Mouse (Mus musculus) lung, postnatal 0 days (tissue): ENCODE measurements around the gene Cdc34b. TPM values are rescaled to one million over a fixed set of nuclear protein-coding genes. Genes with fewer than 3 reads are reported as not detected.

Experiments used
- ATAC-seq: fragments of 200-750 bp; cut with Nextera tagmentation; 2 replicates; pipeline ENCODE4 v1.8.0; 2017; ENCODE audit warnings: moderate library complexity
- DNase-seq: peaks from one replicate; pipeline ENCODE4 v3.0.0-alpha.2; 2016; ENCODE audit warnings: low spot score
- H3K27ac ChIP-seq: fragments of 300-500 bp; sonication (generic); 2 replicates; pipeline ENCODE4 v1.5.1; 2014; ENCODE audit warnings: antibody characterized with exemption, mild to moderate bottlenecking, low read length, mixed read lengths
- H3K27me3 ChIP-seq: fragments of 300-500 bp; sonication (generic); replicated peaks from 2 replicates; pipeline ENCODE4 v1.6.1; 2014; ENCODE audit warnings: low read length, mixed read lengths; ENCODE audit not compliant: insufficient read depth
- H3K36me3 ChIP-seq: fragments of 300-500 bp; sonication (generic); 2 replicates; pipeline ENCODE4 v1.6.1; 2014; ENCODE audit warnings: low read length, mixed read lengths; ENCODE audit not compliant: insufficient read depth
- H3K4me1 ChIP-seq: fragments of 300-500 bp; sonication (generic); 2 replicates; pipeline ENCODE4 v1.6.1; 2014; ENCODE audit warnings: antibody characterized with exemption, low read depth, low read length, mixed read lengths; ENCODE audit not compliant: insufficient read depth
- H3K4me2 ChIP-seq: fragments of 300-500 bp; sonication (generic); replicated peaks from 2 replicates; pipeline ENCODE4 v1.6.1; 2014; ENCODE audit warnings: low read depth, mild to moderate bottlenecking, low read length, moderate library complexity, mixed read lengths
- H3K4me3 ChIP-seq: fragments of 300-500 bp; sonication (generic); 2 replicates; pipeline ENCODE4 v1.5.1; 2014; ENCODE audit warnings: low read depth, low read length
- H3K9ac ChIP-seq: fragments of 300-500 bp; sonication (generic); replicated peaks from 2 replicates; pipeline ENCODE4 v1.6.1; 2014; ENCODE audit warnings: low read depth, mild to moderate bottlenecking
- H3K9me3 ChIP-seq: fragments of 300-500 bp; sonication (generic); 2 replicates; pipeline ENCODE4 v1.6.1; 2016; ENCODE audit warnings: low read length, mixed read lengths
- CTCF ChIP-seq: IDR thresholded peaks from 2 replicates; pipeline ENCODE4 v1.5.1; 2016; ENCODE audit warnings: antibody characterized with exemption, mild to moderate bottlenecking
- EP300 ChIP-seq: IDR thresholded peaks from 2 replicates; pipeline ENCODE4 v1.6.1; 2016; ENCODE audit warnings: antibody characterized with exemption, mild to moderate bottlenecking, control low read depth
- WGBS: fragments of 180-500 bp; shearing (Covaris S2); extraction: QIAGEN DNeasy Blood & Tissue Kit; methylation state at CpG from one replicate; pipeline ENCODE4 v1.1.7; 2014; 5-methylcytosine and 5-hydroxymethylcytosine counted together
- polyA plus RNA-seq: library from polyadenylated mRNA; unstranded; fragments of >200 nt; fragmentation: Nextera tagmentation; extraction: Ambion mirVana; gene quantifications from 2 replicates; pipeline ENCODE4 v1.2.1, GENCODE M21; 2015

The Cdc34b gene
- polyA plus RNA-seq, 1 experiment from 2014 or later, result 0.17 TPM

DNA sequence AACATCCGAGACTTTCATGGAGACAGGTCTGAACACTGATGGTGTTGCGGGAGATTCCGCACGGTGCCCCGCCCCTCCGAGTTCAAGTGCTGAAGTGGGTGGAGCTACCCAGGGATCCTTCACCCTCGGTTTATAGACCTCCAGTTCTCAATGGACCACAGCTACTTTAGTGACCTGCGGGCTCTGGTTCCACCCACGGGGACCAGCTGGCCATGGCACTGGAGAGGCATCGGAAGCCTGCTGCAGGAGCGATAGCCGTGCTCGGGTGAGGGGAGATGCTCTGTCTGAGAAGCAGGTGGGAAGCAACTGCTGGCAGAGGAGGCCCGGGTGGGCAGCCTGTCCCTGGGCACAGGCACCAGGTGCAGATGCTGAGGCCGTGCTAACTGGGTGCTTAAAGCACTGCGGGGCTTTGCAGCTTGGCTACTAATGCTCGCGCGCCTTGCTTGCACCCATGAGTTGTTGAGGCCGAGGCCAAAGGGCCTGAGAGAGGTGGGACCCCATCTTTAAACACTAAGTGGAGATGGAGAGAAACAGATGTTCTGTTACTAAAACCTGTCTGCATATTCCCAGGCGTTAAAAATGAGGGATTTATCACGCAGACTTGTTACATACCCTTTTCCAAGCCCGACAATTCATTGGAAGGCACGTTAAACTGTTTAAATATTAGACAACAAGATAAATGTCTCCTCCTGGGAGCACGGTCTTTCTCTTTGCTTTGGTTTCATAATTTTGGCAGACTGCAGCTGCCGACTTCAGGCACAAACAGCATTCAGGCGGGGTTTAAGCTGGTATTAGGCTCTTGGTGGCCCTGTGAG is 40.0 kb upstream of the Cdc34b start:
- no peak for ATAC-seq
- H3K36me3 ChIP-seq, result no peaks in the 10 kb centered on the region
- H3K27me3 ChIP-seq, result no peaks in the 10 kb centered on the region
- H3K9me3 ChIP-seq, result no peaks in the 10 kb centered on the region
- peak overlapping the region; percentile 8; the same call in 1 of the 2 replicates for H3K4me2 ChIP-seq
- no peak for DNase-seq
- WGBS, result 34% methylated on average over 27 of the region's 27 CpGs
- H3K27ac ChIP-seq, result no peak overlapping the region
- no peak overlapping the region for H3K4me3 ChIP-seq
- TF ChIP-seq CTCF (no peak), EP300 (no peak)
- no peaks in the 10 kb centered on the region for H3K4me1 ChIP-seq
- no peak overlapping the region for H3K9ac ChIP-seq

DNA sequence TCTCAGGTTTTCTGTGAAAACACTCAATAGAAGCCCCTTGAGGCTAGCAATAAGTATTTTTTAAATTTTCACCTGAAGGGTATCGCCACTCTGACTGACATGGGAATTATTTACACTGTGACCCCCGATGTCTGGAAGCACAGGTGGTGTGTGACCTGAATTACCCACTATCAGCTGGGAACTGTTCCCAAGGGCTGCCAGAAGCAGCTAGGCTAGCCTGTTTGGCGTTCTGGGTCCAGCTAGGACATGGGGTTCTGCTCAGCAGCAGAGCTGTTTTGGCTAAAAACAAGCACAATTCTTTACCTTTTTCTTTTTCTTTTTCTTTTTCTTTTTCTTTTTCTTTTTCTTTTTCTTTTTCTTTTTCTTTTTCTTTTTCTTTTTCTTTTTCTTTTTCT is 39.4 kb upstream of the Cdc34b start:
- H3K9me3 ChIP-seq, result no peaks in the 10 kb centered on the region
- no peak overlapping the region for H3K4me3 ChIP-seq
- no peak overlapping the region for H3K9ac ChIP-seq
- WGBS, result 17% methylated on average over 3 of the region's 3 CpGs
- no peak for TF ChIP-seq CTCF
- TF ChIP-seq EP300, result no peak
- ATAC-seq, result no peak
- no peak overlapping the region for H3K27ac ChIP-seq
- no peaks in the 10 kb centered on the region for H3K4me1 ChIP-seq
- no peak for DNase-seq
- no peaks in the 10 kb centered on the region for H3K36me3 ChIP-seq
- H3K27me3 ChIP-seq, result no peaks in the 10 kb centered on the region
- no peak overlapping the region for H3K4me2 ChIP-seq

DNA sequence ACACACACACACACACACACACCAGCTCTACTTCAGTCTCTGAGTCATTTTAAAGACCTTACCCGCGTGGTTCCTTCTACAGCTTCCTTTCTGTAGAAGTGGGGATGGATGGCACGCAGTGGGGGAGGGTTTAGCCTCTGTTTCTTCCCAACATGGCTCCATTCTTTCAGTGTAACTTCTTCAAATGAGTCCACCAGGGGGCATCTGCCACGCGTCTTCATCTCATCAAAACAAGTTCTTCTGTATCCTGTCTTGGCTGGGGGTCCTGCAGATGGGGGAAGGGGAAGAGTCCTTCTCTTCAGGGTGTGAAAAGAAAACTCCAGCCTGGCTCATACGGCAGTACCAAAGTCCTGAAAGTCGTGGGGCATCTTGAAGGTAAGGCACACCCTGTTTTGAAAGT is 37.6 kb upstream of the Cdc34b start:
- peak; percentile 48 for DNase-seq
- Histone ChIP-seq H3K9ac (no peak overlapping the region), H3K36me3 (no peaks in the 10 kb centered on the region), H3K27ac (no peak overlapping the region), H3K9me3 (no peaks in the 10 kb centered on the region), H3K4me1 (no peaks in the 10 kb centered on the region), H3K4me2 (no peak overlapping the region), H3K4me3 (no peak overlapping the region), H3K27me3 (no peaks in the 10 kb centered on the region)
- WGBS, result 37% methylated on average over 7 of the region's 7 CpGs
- peak; percentile 55 for TF ChIP-seq CTCF
- no peak for TF ChIP-seq EP300
- no peak for ATAC-seq

DNA sequence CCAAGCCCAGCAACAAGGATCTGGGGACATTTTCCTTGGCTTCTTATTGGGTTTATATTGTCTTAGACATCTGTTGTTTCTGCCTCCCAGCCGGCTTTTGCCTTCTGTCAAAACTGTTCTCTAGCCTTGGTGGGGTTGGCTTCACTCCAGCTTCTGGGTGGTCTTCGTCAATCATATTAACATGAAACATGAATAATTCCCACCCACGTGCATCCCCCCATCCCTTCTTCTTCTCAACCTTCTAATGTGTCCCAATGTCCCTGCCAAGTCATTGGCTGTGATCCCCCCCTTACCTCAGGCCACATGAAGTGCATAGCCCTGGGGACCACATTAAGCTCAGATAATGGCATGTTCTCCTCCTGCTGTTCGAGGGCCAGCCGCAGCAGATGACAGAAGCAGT is 37.1 kb upstream of the Cdc34b start, which contains the start of gene Gm11541:
TSS of gene Gm11541 (minus strand) at position 28 of the 400 bp plus-strand sequence.
- no peak for ATAC-seq
- DNase-seq, result no peak
- Histone ChIP-seq H3K27ac (no peak within 1 kb of the TSS), H3K4me1 (no peaks in the 10 kb centered on the region), H3K36me3 (no peaks in the 10 kb centered on the region), H3K27me3 (no peaks in the 10 kb centered on the region), H3K4me2 (no peak within 1 kb of the TSS), H3K9me3 (no peaks in the 10 kb centered on the region), H3K9ac (no peak within 1 kb of the TSS), H3K4me3 (no peak within 1 kb of the TSS)
- 58% methylated on average over 5 of the region's 5 CpGs for WGBS
- TF ChIP-seq EP300 (no peak), CTCF (no peak)

GRCm38 (mm10) chr11:94713246-94713860 is 28.2 kb upstream of the Cdc34b start:
- peak; percentile 83 for ATAC-seq
- H3K4me1 ChIP-seq, result no peaks in the 10 kb centered on the region
- WGBS, result 26% methylated on average over 11 of the region's 11 CpGs
- no peaks in the 10 kb centered on the region for H3K9me3 ChIP-seq
- no peak overlapping the region for H3K27ac ChIP-seq
- H3K36me3 ChIP-seq, result no peaks in the 10 kb centered on the region
- no peak overlapping the region for H3K4me2 ChIP-seq
- H3K9ac ChIP-seq, result no peak overlapping the region
- H3K4me3 ChIP-seq, result no peak overlapping the region
- peak; percentile 22 for TF ChIP-seq CTCF
- TF ChIP-seq EP300, result peak; percentile 43
- no peaks in the 10 kb centered on the region for H3K27me3 ChIP-seq
- peak; percentile 67 for DNase-seq

- WGBS, result 82% methylated on average over 5 of the region's 5 CpGs
- DNase-seq (no peak), ATAC-seq (no peak)
- H3K4me1 ChIP-seq, result no peaks in the 10 kb centered on the region
- H3K9ac ChIP-seq, result no peak overlapping the region
- TF ChIP-seq EP300 (no peak), CTCF (no peak)
- H3K4me2 ChIP-seq, result no peak overlapping the region
- no peak overlapping the region for H3K4me3 ChIP-seq
- no peaks in the 10 kb centered on the region for H3K9me3 ChIP-seq
- H3K36me3 ChIP-seq, result no peaks in the 10 kb centered on the region
- no peak overlapping the region for H3K27ac ChIP-seq
- H3K27me3 ChIP-seq, result no peaks in the 10 kb centered on the region
Measured at GRCm38 (mm10) chr11:94715622-94716021, 26.0 kb upstream of the Cdc34b start.
